Mouse (Mus musculus): ENCODE results near the gene Plekha8.

DNA sequence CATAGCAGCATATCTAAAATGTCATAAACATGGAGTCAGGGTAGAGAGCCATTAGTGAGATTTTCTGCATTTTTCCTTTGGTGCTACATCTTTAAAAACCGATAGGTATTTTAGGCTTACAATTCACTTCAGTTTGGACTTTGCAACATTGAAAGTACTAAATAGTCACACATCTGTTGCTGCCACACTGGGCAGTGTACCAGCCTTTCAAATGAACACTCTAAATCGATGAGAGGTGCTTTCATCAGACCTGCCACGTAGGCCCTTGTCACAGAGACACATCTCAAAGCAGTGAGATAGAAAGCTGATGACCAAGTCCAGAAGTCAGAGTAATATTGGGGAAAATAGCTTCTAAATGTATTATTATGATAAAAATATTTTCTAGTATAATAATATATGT, 33.5 kb downstream of the Plekha8 start:
- TF ChIP-seq CTCF (IDR thresholded peaks at IDR 0.05; ENCODE audit: low read depth, low read length) = no peak
- no peak for TF ChIP-seq POLR2A (IDR thresholded peaks at IDR 0.05; ENCODE audit: borderline replicate concordance, low read depth, low read length)
